In genomic region chr4:82302901-82303300, GRCm38 (mm10) we compare ENCODE assay signal across 18 mouse cellular contexts.
DNase-seq lines count a peak whose midpoint lies in the region; ATAC-seq and TF ChIP-seq lines count a peak whose summit lies in the region.
"Had no signal": no experiment of that assay in that cellular context is flagged by ENCODE, and none has a peak within 500 bp of the region (broad histone marks: within the 10 kb centered on the region; RNA-seq: fewer than 3 reads in every experiment).

No protein-coding gene starts in this region.

- no peak for ATAC-seq in embryonic facial prominence, embryonic 15.5 days (ENCODE audit: insufficient number of reproducible peaks, low FRiP score, low TSS enrichment, low read depth)
- ATAC-seq in hindbrain, embryonic 11.5 days (ENCODE audit: low FRiP score): no peak
- no peak for ATAC-seq in neural tube, embryonic 13.5 days (ENCODE audit: low read depth)

- no peak overlapping the region for H3K9ac ChIP-seq in embryonic facial prominence, embryonic 15.5 days
- no peak overlapping the region for H3K9ac ChIP-seq in hindbrain, embryonic 11.5 days (ENCODE audit: low read depth, low read length)
- no peak overlapping the region for H3K9ac ChIP-seq in neural tube, embryonic 13.5 days
- H3K9ac ChIP-seq: embryonic facial prominence, embryonic 13.5 days; limb, embryonic 15.5 days had no signal

- TF ChIP-seq CTCF in left cerebral cortex, adult 2 months (IDR thresholded peaks at IDR 0.05): no peak

- peaks cover 35% of the 10 kb centered on the region for H3K4me1 ChIP-seq in embryonic facial prominence, embryonic 15.5 days
- H3K4me1 ChIP-seq in hindbrain, embryonic 11.5 days (replicated peaks; ENCODE audit: control insufficient read depth, insufficient read depth, low read length): peaks cover 4% of the 10 kb centered on the region; the same call in 1 of the 2 replicates
- H3K4me1 ChIP-seq in neural tube, embryonic 13.5 days (replicated peaks): peaks cover 55% of the 10 kb centered on the region

- H3K4me2 ChIP-seq in embryonic facial prominence, embryonic 15.5 days (replicated peaks): no peak overlapping the region
- no peak overlapping the region for H3K4me2 ChIP-seq in hindbrain, embryonic 11.5 days (replicated peaks; ENCODE audit: low read depth, low read length)
- H3K4me2 ChIP-seq in neural tube, embryonic 13.5 days: no peak overlapping the region
- H3K4me2 ChIP-seq: embryonic facial prominence, embryonic 13.5 days; heart, embryonic 11.5 days; limb, embryonic 15.5 days had no signal

- H3K36me3 ChIP-seq in embryonic facial prominence, embryonic 15.5 days: peaks cover 5% of the 10 kb centered on the region
- H3K36me3 ChIP-seq in hindbrain, embryonic 11.5 days (ENCODE audit: control insufficient read depth, insufficient read depth, low read length): no peaks in the 10 kb centered on the region
- peaks cover 8% of the 10 kb centered on the region for H3K36me3 ChIP-seq in neural tube, embryonic 13.5 days

- DNase-seq in left cerebral cortex, adult 2 months (ENCODE audit: extremely low spot score in 1 of 2, low spot score in 2 of 2): no peak
- DNase-seq in left cerebral cortex, postnatal 10 days (ENCODE audit: extremely low spot score in 1 of 2, low spot score in 2 of 2): no peak
- no peak for DNase-seq in hindbrain, embryonic 11.5 days (ENCODE audit: low spot score)
- DNase-seq in frontal cortex, adult 2 months (ENCODE audit: extremely low spot score in 1 of 2, low spot score in 1 of 2): no peak
- DNase-seq in adrenal gland, postnatal 14 days: no peak
- DNase-seq: adrenal gland, adult 2 months; cerebellum, adult 18-20 months; gastrocnemius, postnatal 25 days; kidney, adult 8-10 months; lung, adult 18-20 months; lung, postnatal 36 days; right cerebral cortex, postnatal 14 days; thymus, postnatal 25 days had no signal

- intact Hi-C loops in left cerebral cortex, adult 2 months (cut with DNase I): loop anchor here (5.0 kb wide), 1 partner anchor 204 kb away; no protein-coding TSS in a partner anchor
- intact Hi-C loops in left cerebral cortex, postnatal 10 days (cut with DNase I): loop anchor here (10.0 kb wide), 1 partner anchor 738 kb away; no protein-coding TSS in a partner anchor

- no peak overlapping the region for H3K4me3 ChIP-seq in left cerebral cortex, adult 2 months
- H3K4me3 ChIP-seq in embryonic facial prominence, embryonic 15.5 days (replicated peaks): no peak overlapping the region
- H3K4me3 ChIP-seq in hindbrain, embryonic 11.5 days (ENCODE audit: low read depth, low read length): no peak overlapping the region
- H3K4me3 ChIP-seq in neural tube, embryonic 13.5 days: no peak overlapping the region
- H3K4me3 ChIP-seq: embryonic facial prominence, embryonic 13.5 days; limb, embryonic 15.5 days had no signal

- H3K27ac ChIP-seq in left cerebral cortex, adult 2 months: 0 out of 2 replicates have a peak overlapping the region, but pooled peaks have one; percentile 28
- 0 out of 2 replicates have a peak overlapping the region, but pooled peaks have one; percentile 30 for H3K27ac ChIP-seq in embryonic facial prominence, embryonic 15.5 days (replicated peaks)
- 0 out of 2 replicates have a peak overlapping the region, but pooled peaks have one; percentile 20 for H3K27ac ChIP-seq in hindbrain, embryonic 11.5 days (ENCODE audit: low read depth, low read length)
- peak overlapping the region; percentile 65 for H3K27ac ChIP-seq in neural tube, embryonic 13.5 days (replicated peaks)

- WGBS in embryonic facial prominence, embryonic 15.5 days: 61% methylated on average over 6 of the region's 6 CpGs
- 77% methylated on average over 6 of the region's 6 CpGs for WGBS in hindbrain, embryonic 11.5 days
- WGBS in neural tube, embryonic 13.5 days: 37% methylated on average over 6 of the region's 6 CpGs

- no peaks in the 10 kb centered on the region for H3K9me3 ChIP-seq in embryonic facial prominence, embryonic 15.5 days (replicated peaks)
- no peaks in the 10 kb centered on the region for H3K9me3 ChIP-seq in hindbrain, embryonic 11.5 days (ENCODE audit: control insufficient read depth, low read length)
- H3K9me3 ChIP-seq in neural tube, embryonic 13.5 days: no peaks in the 10 kb centered on the region
- H3K9me3 ChIP-seq: embryonic facial prominence, embryonic 13.5 days; limb, embryonic 15.5 days had no signal

- no peaks in the 10 kb centered on the region for H3K27me3 ChIP-seq in embryonic facial prominence, embryonic 15.5 days
- H3K27me3 ChIP-seq in hindbrain, embryonic 11.5 days (ENCODE audit: control insufficient read depth, insufficient read depth, low read length): no peaks in the 10 kb centered on the region
- H3K27me3 ChIP-seq in neural tube, embryonic 13.5 days: no peaks in the 10 kb centered on the region
- H3K27me3 ChIP-seq: embryonic facial prominence, embryonic 13.5 days; limb, embryonic 15.5 days had no signal
